Mouse (Mus musculus): ENCODE results near the gene Dst.

- no peak for TF ChIP-seq CTCF (IDR thresholded peaks at IDR 0.05; ENCODE audit: low read depth)
- TF ChIP-seq EP300 (IDR thresholded peaks at IDR 0.05; ENCODE audit: low read depth): no peak
Observed at GRCm38 (mm10) chr1:34042299-34042698, 134.3 kb downstream of the Dst start.

Measured in heart, postnatal 0 days (tissue).